In the genomic region with DNA sequence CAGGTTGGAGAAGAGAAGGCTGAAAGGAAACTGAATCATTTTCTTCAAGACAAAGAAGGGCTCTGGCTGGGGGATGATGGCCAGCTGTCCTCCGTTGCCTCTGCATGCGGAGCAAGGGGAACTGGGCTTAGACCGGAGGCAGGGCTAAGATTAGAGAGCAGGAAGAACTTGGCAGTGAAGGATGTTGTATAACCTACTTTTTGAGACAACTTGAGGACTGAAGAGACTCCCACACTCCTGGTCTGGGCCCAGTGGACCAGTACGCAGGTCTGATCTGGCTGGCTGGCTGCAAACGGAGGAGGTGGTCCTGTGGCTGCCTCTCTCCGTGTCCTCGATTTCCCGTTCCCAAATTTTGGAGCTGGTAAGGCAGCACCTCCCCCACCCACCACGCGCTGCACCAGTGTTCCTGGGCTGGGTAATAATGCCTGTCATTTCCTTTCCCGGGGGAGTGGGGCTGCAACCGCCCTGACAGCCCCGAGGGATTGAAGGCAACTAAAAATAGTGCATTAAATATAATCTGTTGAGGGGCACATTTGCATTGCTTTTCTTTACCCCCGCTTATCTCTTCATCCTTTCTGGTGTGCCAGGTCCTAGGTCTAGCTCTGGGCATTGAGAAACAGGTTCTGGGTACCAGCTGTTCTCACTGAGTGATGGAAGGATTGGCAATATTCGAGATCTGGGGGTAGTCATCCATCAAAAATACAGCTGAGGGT, we compare ENCODE assay signal across 1 mouse cellular context.
TF ChIP-seq lines count a peak whose summit lies in the region.

No protein-coding gene starts in this region.

TF ChIP-seq in MEL, 35 proteins besides CTCF, POLR2A, EP300 and RAD21 (continued from another document):
- TF ChIP-seq SIN3A (IDR thresholded peaks at IDR 0.05; ENCODE audit: low read length), result peak; percentile 40
- TF ChIP-seq NELFE (IDR thresholded peaks at IDR 0.05; ENCODE audit: low read depth, low read length), result no peak
- TF ChIP-seq TCF12 (IDR thresholded peaks at IDR 0.05; ENCODE audit: low read depth, low read length), result peak; percentile 4; the same call in 1 of the 2 replicates
- TF ChIP-seq GATA1 (IDR thresholded peaks at IDR 0.05; ENCODE audit: low read depth, low read length), result peak; percentile 35; the same call in 1 of the 2 replicates
